Mouse (Mus musculus) limb, embryonic 11.5 days (tissue): ENCODE data around the gene Rrbp1. TPM values are rescaled to one million over a fixed set of nuclear protein-coding genes. Genes with fewer than 3 reads are reported as not detected.

Experiments used
- ATAC-seq: fragments of 200-750 bp; cut with Nextera tagmentation; 2 replicates; pipeline ENCODE4 v1.8.0; 2017; ENCODE audit warnings: low read depth; ENCODE audit not compliant: insufficient number of reproducible peaks, low FRiP score, low TSS enrichment
- DNase-seq: peaks from one replicate; pipeline ENCODE4 v3.0.0-alpha.2; 2015; ENCODE audit warnings: low spot score
- H3K27ac ChIP-seq: fragments of 300-500 bp; sonication (generic); replicated peaks from 2 replicates; pipeline ENCODE4 v1.5.1; 2014; ENCODE audit warnings: low read depth, mild to moderate bottlenecking, low read length
- H3K27me3 ChIP-seq: fragments of 300-500 bp; sonication (generic); 2 replicates; pipeline ENCODE4 v1.6.1; 2014; ENCODE audit warnings: mild to moderate bottlenecking, low read length, mixed read lengths; ENCODE audit not compliant: control insufficient read depth, insufficient read depth
- H3K36me3 ChIP-seq: fragments of 300-500 bp; sonication (generic); 2 replicates; pipeline ENCODE4 v1.6.1; 2014; ENCODE audit warnings: mild to moderate bottlenecking, low read length, moderate library complexity, mixed read lengths; ENCODE audit not compliant: control insufficient read depth, insufficient read depth
- H3K4me1 ChIP-seq: fragments of 300-500 bp; sonication (generic); 2 replicates; pipeline ENCODE4 v1.6.1; 2014; ENCODE audit warnings: low read length, mixed read lengths; ENCODE audit not compliant: control insufficient read depth, insufficient read depth
- H3K4me2 ChIP-seq: fragments of 300-500 bp; sonication (generic); 2 replicates; pipeline ENCODE4 v1.6.1; 2014; ENCODE audit warnings: low read depth, mild to moderate bottlenecking, moderate library complexity; ENCODE audit not compliant: severe bottlenecking
- H3K4me3 ChIP-seq: fragments of 300-500 bp; sonication (generic); 2 replicates; pipeline ENCODE4 v1.5.1; 2014; ENCODE audit warnings: low read depth, low read length
- H3K9ac ChIP-seq: fragments of 300-500 bp; sonication (generic); 2 replicates; pipeline ENCODE4 v1.6.1; 2014; ENCODE audit warnings: mild to moderate bottlenecking, low read length
- H3K9me3 ChIP-seq: fragments of 300-500 bp; sonication (generic); 2 replicates; pipeline ENCODE4 v1.6.1; 2016; ENCODE audit warnings: low read length; ENCODE audit not compliant: control insufficient read depth
- WGBS: fragments of 180-500 bp; shearing (Covaris S2); extraction: QIAGEN DNeasy Blood & Tissue Kit; methylation state at CpG from one replicate; pipeline ENCODE4 v1.1.7; 2014; 5-methylcytosine and 5-hydroxymethylcytosine counted together
- polyA plus RNA-seq: library from polyadenylated mRNA; unstranded; fragments of >200 nt; fragmentation: Nextera tagmentation; extraction: Ambion mirVana; gene quantifications from 2 replicates; pipeline ENCODE4 v1.2.1, GENCODE M21; 2014

Gene Rrbp1
- polyA plus RNA-seq, 1 experiment from 2014 or later = 57.0 TPM

- Histone ChIP-seq H3K9me3 (no peaks in the 10 kb centered on the region), H3K27me3 (no peaks in the 10 kb centered on the region), H3K27ac (no peak overlapping the region), H3K4me2 (no peak overlapping the region), H3K36me3 (no peaks in the 10 kb centered on the region), H3K9ac (no peak overlapping the region), H3K4me1 (no peaks in the 10 kb centered on the region), H3K4me3 (no peak overlapping the region)
- ATAC-seq = no peak
- no peak for DNase-seq
- 94% methylated on average over 9 of the region's 9 CpGs for WGBS
Observed at GRCm38 (mm10) chr2:143899470-143900220, 111.4 kb downstream of the Rrbp1 start.

Other genes starting within 250 kb of the Rrbp1 start
- 0.72 and 1.5 TPM in 2 replicates for gene Bfsp1, start 148.1 kb downstream of the Rrbp1 start, polyA plus RNA-seq
- gene Dstn, start 95.9 kb downstream of the Rrbp1 start, polyA plus RNA-seq = 371 and 373 TPM in 2 replicates
- not detected in 2 replicates for gene Banf2, start 21.8 kb upstream of the Rrbp1 start, polyA plus RNA-seq